Mouse (Mus musculus) left cerebral cortex, adult 9 months (tissue): ENCODE measurements around the gene Vash2.
"Not testable (repeated sequence)": the region's sequence is repeated elsewhere in the genome, so short reads cannot be mapped to it uniquely, and the experiment has no call there.

Source experiments
- DNase-seq, 2 experiments: peaks; one replicate each; pipeline ENCODE4 v3.0.0; 2022; ENCODE audit warnings: low spot score in 2 of 2

Gene Vash2

GRCm38 (mm10) chr1:190979100-190979563, at the start of gene Vash2:
TSS of gene Vash2 (minus strand) at chr1:190979296.
- DNase-seq = peak; percentile 19 to 73

GRCm38 (mm10) chr1:191026021-191026713, 47.1 kb upstream of the Vash2 start, which contains the start of gene Flvcr1:
TSS of gene Flvcr1 (minus strand) at chr1:191026158.
- DNase-seq = peak; percentile 97 to 99

- peak in 1 of 2 experiments; percentile 37 for DNase-seq
These were observed 46.2 kb upstream of the Vash2 start for GRCm38 (mm10) chr1:191025016-191026012.

- not testable (repeated sequence) for DNase-seq
These were observed 44.7 kb upstream of the Vash2 start for GRCm38 (mm10) chr1:191023806-191024205.

GRCm38 (mm10) chr1:191023140-191023539, 44.0 kb upstream of the Vash2 start:
- DNase-seq = no peak

GRCm38 (mm10) chr1:191021016-191021415, 41.9 kb upstream of the Vash2 start:
- DNase-seq = no peak

- DNase-seq = no peak
These were observed 41.3 kb upstream of the Vash2 start for GRCm38 (mm10) chr1:191020217-191020924.

- DNase-seq = no peak
These were observed 40.7 kb upstream of the Vash2 start for GRCm38 (mm10) chr1:191019803-191020202.

- no peak for DNase-seq
These were observed 35.2 kb upstream of the Vash2 start for GRCm38 (mm10) chr1:191014271-191014670.

GRCm38 (mm10) chr1:191008707-191009106, 29.6 kb upstream of the Vash2 start:
- DNase-seq = no peak

- no peak for DNase-seq
These were observed 23.1 kb upstream of the Vash2 start for GRCm38 (mm10) chr1:191002201-191002600.

- no peak for DNase-seq
These were observed 21.6 kb upstream of the Vash2 start for GRCm38 (mm10) chr1:191000686-191001085.

- no peak for DNase-seq
These were observed 18.9 kb upstream of the Vash2 start for GRCm38 (mm10) chr1:190998027-190998426.

GRCm38 (mm10) chr1:190996346-190996877, 17.3 kb upstream of the Vash2 start:
- DNase-seq = no peak

- peak in 1 of 2 experiments; percentile 29 for DNase-seq
These were observed 16.5 kb upstream of the Vash2 start for GRCm38 (mm10) chr1:190995548-190995947.

- DNase-seq = no peak
These were observed 10.5 kb upstream of the Vash2 start for GRCm38 (mm10) chr1:190989437-190990082.

GRCm38 (mm10) chr1:190981412-190981811, 2.3 kb upstream of the Vash2 start:
- DNase-seq = no peak

- DNase-seq = no peak
These were observed 1.4 kb upstream of the Vash2 start for GRCm38 (mm10) chr1:190980470-190980869.

- no peak for DNase-seq
These were observed 504 bp downstream of the Vash2 start for GRCm38 (mm10) chr1:190978511-190979073.

- no peak for DNase-seq
These were observed 1.1 kb downstream of the Vash2 start for GRCm38 (mm10) chr1:190978001-190978400.
